Mouse (Mus musculus) embryonic facial prominence, embryonic 12.5 days (tissue): ENCODE measurements at regions not wholly inside any gene's neighbourhood (a gene's known extent, or its start where the extent isn't known, plus 50 kb on each side); places are given as distances from the start of the nearest gene placed in this dataset.

Experiments used
- ATAC-seq: fragments of 200-750 bp; cut with Nextera tagmentation; 2 replicates; pipeline ENCODE4 v1.8.0; 2017; ENCODE audit not compliant: insufficient number of reproducible peaks, insufficient read depth, low FRiP score, low TSS enrichment
- H3K27ac ChIP-seq: fragments of 300-500 bp; sonication (generic); 2 replicates; pipeline ENCODE4 v1.5.1; 2016; ENCODE audit warnings: mild to moderate bottlenecking
- H3K27me3 ChIP-seq: fragments of 300-500 bp; sonication (generic); 2 replicates; pipeline ENCODE4 v1.6.1; 2016; ENCODE audit warnings: mild to moderate bottlenecking, moderate library complexity
- H3K36me3 ChIP-seq: fragments of 300-500 bp; sonication (generic); 2 replicates; pipeline ENCODE4 v1.6.1; 2016; ENCODE audit warnings: mild to moderate bottlenecking
- H3K4me1 ChIP-seq: fragments of 300-500 bp; sonication (generic); 2 replicates; pipeline ENCODE4 v1.6.1; 2016
- H3K4me2 ChIP-seq: fragments of 300-500 bp; sonication (generic); replicated peaks from 2 replicates; pipeline ENCODE4 v1.6.1; 2016; ENCODE audit warnings: mild to moderate bottlenecking, moderate library complexity
- H3K4me3 ChIP-seq: fragments of 300-500 bp; sonication (generic); 2 replicates; pipeline ENCODE4 v1.5.1; 2016; ENCODE audit warnings: mild to moderate bottlenecking
- H3K9ac ChIP-seq: fragments of 300-500 bp; sonication (generic); 2 replicates; pipeline ENCODE4 v1.6.1; 2016; ENCODE audit warnings: mild to moderate bottlenecking, moderate library complexity
- H3K9me3 ChIP-seq: fragments of 300-500 bp; sonication (generic); 2 replicates; pipeline ENCODE4 v1.6.1; 2016; ENCODE audit warnings: mild to moderate bottlenecking, moderate library complexity
- WGBS: fragments of 180-500 bp; shearing (Covaris S2); methylation state at CpG from one replicate; pipeline ENCODE4 v1.1.7; 2016; 5-methylcytosine and 5-hydroxymethylcytosine counted together

DNA sequence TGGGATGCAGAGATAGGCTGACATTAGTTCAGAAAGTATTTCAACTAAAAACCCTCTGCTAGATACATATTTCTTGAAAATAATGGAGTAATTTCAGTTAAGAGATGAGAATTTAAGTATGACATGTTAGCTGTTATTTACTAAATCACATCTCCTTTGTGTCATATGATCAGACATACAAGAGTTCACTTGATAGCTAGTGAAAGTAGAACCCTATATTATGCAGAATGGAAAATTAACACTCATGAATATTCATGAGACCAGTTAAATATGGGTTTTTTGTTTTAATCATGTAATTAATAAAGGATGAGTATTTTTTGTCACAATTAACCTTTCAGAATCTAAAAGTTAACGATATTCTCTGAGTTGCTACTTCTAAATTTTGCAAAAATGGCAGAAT lies 1349.4 kb downstream of the Slc22a22 start:
- H3K27me3 ChIP-seq: no peaks in the 10 kb centered on the region
- no peak for ATAC-seq
- no peaks in the 10 kb centered on the region for H3K9me3 ChIP-seq
- no peaks in the 10 kb centered on the region for H3K4me1 ChIP-seq
- H3K9ac ChIP-seq: no peak overlapping the region
- no peak overlapping the region for H3K4me2 ChIP-seq
- no peak overlapping the region for H3K4me3 ChIP-seq
- H3K36me3 ChIP-seq: no peaks in the 10 kb centered on the region
- 87% methylated on average over 1 of the region's 1 CpGs for WGBS
- no peak overlapping the region for H3K27ac ChIP-seq

DNA sequence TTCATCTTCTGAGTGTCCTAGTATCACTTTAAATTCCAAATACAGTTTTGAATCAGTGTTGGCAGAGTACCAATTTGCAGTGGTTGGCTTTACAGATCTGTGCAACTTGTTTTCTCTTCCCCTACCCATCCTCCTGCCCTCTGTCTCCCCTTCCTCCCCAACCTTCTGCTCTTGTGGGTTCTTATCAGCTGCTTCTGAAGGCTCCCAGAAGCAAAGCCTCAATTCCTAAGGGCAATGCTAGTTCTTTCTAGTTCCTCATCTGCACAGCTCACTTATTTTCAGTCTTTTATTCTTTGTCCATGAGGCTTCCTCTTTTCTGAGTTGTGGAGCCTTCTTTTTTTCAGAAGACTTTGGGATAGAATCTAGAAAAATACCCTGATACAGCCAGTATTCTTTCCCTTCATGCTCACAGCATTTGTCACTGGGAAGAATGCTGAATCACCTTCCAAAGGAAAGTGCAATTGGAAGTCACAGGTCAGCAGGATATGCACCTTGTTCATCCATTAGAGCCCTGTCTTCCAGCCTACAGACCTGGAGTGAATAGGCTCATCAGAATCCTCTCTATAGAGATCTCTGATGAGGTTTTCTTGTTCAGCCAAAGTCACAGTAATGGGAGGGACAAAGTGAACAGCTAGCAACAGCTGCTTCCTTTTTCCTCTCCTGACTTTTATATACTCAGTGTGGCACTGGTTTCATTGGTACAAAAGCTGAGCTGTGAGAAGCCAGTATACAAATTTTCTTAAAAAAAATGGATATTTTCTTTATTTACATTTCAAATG lies 1357.9 kb downstream of the Slc22a22 start:
- Histone ChIP-seq H3K4me2 (no peak overlapping the region), H3K27me3 (no peaks in the 10 kb centered on the region), H3K4me1 (no peaks in the 10 kb centered on the region), H3K27ac (no peak overlapping the region), H3K4me3 (no peak overlapping the region), H3K9ac (no peak overlapping the region), H3K36me3 (no peaks in the 10 kb centered on the region), H3K9me3 (no peaks in the 10 kb centered on the region)
- no peak for ATAC-seq

DNA sequence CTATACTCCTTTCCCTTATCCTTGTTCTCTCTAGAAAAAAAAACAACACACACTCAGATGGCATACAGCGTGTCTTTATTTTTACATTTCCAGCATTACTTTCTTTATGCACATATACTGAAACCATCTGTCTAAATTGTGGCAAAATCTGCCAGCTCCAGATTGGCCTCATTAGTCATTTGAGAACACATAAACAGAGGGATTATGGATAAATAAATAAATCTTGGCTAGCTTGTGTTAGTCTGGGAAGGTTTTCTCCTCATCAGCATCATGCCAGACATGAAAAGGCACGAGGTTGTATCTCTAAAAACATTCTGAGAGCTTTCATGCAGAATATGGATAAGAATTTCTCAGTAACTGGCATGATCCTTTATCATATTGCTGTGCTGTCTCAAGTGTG lies 1369.1 kb downstream of the Slc22a22 start:
- H3K9ac ChIP-seq: no peak overlapping the region
- H3K36me3 ChIP-seq: no peaks in the 10 kb centered on the region
- no peaks in the 10 kb centered on the region for H3K27me3 ChIP-seq
- H3K9me3 ChIP-seq: no peaks in the 10 kb centered on the region
- ATAC-seq: no peak
- no peak overlapping the region for H3K4me3 ChIP-seq
- H3K27ac ChIP-seq: no peak overlapping the region
- 0 out of 2 replicates have a peak, but pooled peaks cover 5% of the 10 kb centered on the region for H3K4me1 ChIP-seq
- WGBS: 46% methylated on average over 2 of the region's 2 CpGs
- H3K4me2 ChIP-seq: no peak overlapping the region

DNA sequence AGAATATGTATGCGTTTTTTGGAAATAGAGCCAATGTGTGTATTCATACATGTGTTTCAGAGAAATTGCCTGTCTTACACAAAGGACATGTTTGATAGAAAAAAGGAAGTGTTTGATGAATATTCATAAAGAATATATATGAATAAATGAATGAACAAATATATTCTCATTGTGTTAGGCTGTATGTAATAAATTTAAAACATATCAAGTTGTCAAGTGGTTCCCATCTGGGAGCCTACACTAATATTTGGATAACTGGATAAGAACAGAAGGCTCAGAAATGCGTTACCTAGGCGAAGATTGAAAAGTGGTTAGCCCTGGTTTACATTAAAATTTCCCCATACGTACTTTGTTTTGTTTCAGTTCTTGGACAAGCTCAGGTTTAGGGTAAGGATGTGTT lies 1369.7 kb downstream of the Slc22a22 start:
- Histone ChIP-seq H3K9me3 (no peaks in the 10 kb centered on the region), H3K27me3 (no peaks in the 10 kb centered on the region), H3K9ac (no peak overlapping the region), H3K4me1 (0 out of 2 replicates have a peak, but pooled peaks cover 5% of the 10 kb centered on the region), H3K4me2 (no peak overlapping the region), H3K27ac (no peak overlapping the region), H3K36me3 (no peaks in the 10 kb centered on the region), H3K4me3 (no peak overlapping the region)
- ATAC-seq: no peak
- 50% methylated on average over 4 of the region's 4 CpGs for WGBS

DNA sequence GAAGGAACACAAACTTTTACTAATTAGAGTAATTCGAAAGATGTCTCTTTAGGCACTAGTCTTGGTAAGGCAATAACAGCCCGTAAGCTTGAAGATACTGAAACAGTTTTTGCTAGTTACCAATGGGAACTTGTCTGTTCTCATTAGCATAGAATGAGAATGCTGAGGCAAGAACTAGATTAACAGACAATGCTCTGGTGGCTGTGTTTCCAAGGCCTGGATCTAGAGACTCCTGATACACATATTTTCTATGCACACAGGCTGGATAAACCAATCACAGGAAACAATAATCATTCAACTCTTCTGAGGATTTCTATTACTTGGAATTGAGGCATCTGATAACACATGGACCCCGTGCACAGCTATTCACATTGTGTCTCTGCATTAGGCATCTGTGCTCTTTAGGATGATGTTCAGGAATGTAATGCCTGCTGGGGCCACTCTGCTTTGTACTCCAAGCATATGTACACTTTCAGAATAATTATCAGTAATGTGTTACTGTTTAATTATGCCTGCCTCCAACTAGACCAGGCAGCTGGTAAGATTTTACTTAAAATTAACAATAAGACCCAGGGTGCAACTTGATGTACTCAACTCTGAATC lies 1377.2 kb downstream of the Slc22a22 start:
- no peak for ATAC-seq
- no peaks in the 10 kb centered on the region for H3K4me1 ChIP-seq
- H3K27me3 ChIP-seq: no peaks in the 10 kb centered on the region
- no peaks in the 10 kb centered on the region for H3K36me3 ChIP-seq
- H3K9me3 ChIP-seq: no peaks in the 10 kb centered on the region
- no peak overlapping the region for H3K4me2 ChIP-seq
- no peak overlapping the region for H3K27ac ChIP-seq
- WGBS: 81% methylated on average over 3 of the region's 3 CpGs
- H3K4me3 ChIP-seq: no peak overlapping the region
- H3K9ac ChIP-seq: no peak overlapping the region

DNA sequence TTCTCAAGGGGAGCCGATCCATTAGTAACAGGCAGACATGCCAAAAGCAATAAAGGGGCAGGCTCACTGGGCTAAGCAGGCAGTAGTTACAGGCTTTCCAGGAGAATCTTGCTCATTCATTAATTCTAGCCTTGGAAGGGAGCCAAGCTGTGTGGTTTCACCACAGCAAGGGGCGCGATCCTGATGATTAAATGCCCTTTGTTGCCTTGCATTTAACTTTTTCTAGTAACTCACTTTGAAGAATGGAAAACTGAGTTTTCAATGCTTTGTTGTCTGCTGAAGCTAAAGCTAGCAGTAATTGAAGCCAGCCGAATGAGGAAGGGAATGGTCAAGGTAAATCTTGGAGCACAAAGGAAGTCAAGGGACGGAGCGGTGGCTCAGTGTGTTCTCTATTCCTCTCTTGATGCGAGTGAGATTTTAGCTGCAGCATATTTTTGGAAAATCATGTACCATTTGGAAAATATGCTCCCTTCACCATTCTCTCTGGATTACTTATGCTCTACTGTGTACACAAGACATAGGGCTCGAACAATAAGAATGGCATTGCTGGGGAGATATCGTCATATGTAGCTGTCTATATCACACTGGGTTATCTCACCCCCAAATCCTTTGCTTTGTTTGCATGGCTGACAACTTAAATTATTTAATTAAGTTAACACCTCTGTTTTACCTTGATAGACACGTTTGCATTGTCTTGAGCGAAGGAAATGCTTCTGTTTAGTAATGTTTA lies 1399.4 kb downstream of the Slc22a22 start:
- H3K4me1 ChIP-seq: peaks cover 13% of the 10 kb centered on the region
- H3K4me2 ChIP-seq: peak overlapping the region; percentile 19; the same call in 1 of the 2 replicates
- H3K36me3 ChIP-seq: no peaks in the 10 kb centered on the region
- no peak overlapping the region for H3K9ac ChIP-seq
- H3K27me3 ChIP-seq: no peaks in the 10 kb centered on the region
- H3K4me3 ChIP-seq: no peak overlapping the region
- no peaks in the 10 kb centered on the region for H3K9me3 ChIP-seq
- 41% methylated on average over 11 of the region's 11 CpGs for WGBS
- H3K27ac ChIP-seq: peak overlapping the region; percentile 72; the same call in 1 of the 2 replicates
- ATAC-seq: peak; percentile 75; the same call in 1 of the 2 replicates

DNA sequence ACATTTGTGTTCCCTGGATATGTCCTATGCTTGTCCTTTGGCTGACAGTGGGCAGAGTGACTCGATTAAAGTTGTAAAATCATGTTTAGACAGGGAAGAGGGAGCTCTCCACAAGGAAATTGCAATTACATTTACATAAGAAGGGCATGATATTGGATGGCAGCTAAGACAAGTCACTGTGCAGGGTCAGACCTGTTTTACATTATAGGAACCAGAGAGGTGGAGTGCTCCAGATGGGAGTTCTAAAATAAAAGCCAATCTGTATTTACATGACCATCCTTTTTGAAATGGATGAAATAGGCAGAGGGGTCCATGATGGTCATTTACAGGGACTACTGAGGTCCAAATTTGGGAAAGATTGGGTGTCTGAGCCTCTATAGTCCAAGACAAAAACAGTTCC lies 1400.3 kb downstream of the Slc22a22 start:
- ATAC-seq: peak; percentile 35; the same call in 1 of the 2 replicates
- peaks cover 13% of the 10 kb centered on the region for H3K4me1 ChIP-seq
- H3K36me3 ChIP-seq: no peaks in the 10 kb centered on the region
- H3K27me3 ChIP-seq: no peaks in the 10 kb centered on the region
- H3K9me3 ChIP-seq: no peaks in the 10 kb centered on the region
- H3K27ac ChIP-seq: peak overlapping the region; percentile 72
- WGBS: 13% methylated on average over 1 of the region's 1 CpGs
- H3K4me2 ChIP-seq: no peak overlapping the region
- no peak overlapping the region for H3K9ac ChIP-seq
- H3K4me3 ChIP-seq: no peak overlapping the region

DNA sequence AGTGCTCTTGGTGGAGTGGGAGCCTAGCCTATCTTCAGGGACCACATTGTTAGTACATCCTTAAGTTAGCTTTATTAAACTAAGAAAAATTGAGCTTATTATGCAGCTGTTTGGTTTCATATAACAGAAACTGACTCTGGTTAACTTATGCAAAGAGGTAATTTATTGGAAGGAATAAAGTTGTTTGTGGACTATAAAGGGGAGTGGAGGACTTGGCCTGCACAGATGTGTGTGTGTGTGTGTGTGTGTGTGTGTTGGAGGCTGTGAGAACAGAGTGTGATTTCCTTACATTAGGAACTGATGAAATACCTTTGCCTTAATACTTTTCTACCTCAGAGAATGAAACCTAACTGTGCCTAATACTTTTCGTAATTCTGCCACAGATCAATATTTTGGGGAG lies 1400.7 kb downstream of the Slc22a22 start:
- no peak for ATAC-seq
- WGBS: 69% methylated on average over 1 of the region's 1 CpGs
- no peak overlapping the region for H3K4me3 ChIP-seq
- no peak overlapping the region for H3K4me2 ChIP-seq
- H3K36me3 ChIP-seq: no peaks in the 10 kb centered on the region
- no peaks in the 10 kb centered on the region for H3K9me3 ChIP-seq
- H3K27me3 ChIP-seq: no peaks in the 10 kb centered on the region
- no peak overlapping the region for H3K9ac ChIP-seq
- peaks cover 13% of the 10 kb centered on the region for H3K4me1 ChIP-seq
- H3K27ac ChIP-seq: peak overlapping the region; percentile 72; the same call in 1 of the 2 replicates

DNA sequence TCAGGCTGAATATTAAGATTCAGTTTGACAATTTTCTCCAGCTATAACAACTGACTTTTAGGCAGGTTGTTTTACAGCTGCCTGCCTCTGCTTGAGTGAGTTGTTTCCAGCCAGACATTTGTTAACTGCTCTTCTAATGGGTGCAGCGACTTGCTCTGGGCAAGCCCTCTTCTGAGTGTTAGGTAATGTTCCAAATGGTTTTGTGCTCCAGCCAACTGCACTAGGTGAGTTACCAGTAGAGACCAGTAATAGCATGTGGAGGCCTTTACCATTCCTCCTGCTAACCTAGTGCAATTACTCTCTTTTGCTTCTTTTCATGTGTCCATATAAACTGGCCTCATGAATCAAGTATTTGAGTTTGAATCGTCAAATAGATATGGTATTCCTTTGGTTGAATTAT lies 1407.9 kb downstream of the Slc22a22 start:
- Histone ChIP-seq H3K27me3 (no peaks in the 10 kb centered on the region), H3K27ac (no peak overlapping the region), H3K4me2 (no peak overlapping the region), H3K36me3 (no peaks in the 10 kb centered on the region), H3K4me1 (no peaks in the 10 kb centered on the region; the same call in 1 of the 2 replicates), H3K9me3 (no peaks in the 10 kb centered on the region), H3K9ac (no peak overlapping the region), H3K4me3 (no peak overlapping the region)
- no peak for ATAC-seq
- 88% methylated on average over 2 of the region's 2 CpGs for WGBS

DNA sequence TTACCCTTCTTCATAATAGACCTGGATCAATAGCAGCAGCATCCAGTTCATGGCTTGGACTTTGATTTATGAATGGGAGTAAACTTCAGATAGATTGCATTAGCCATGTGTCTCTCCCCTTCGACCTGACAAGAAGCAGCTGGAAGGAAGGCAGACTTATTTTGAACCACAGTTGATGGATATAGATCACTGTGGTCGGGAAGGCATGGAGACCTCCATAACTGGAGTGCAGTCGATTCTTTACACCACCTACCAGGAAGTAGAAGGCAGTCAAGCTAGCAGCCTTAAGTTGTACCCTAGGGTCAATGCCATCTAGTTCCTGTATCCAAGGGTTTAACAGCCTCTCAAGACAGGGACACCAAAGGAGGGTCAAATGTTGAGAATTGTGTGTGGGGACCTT lies 1410.2 kb downstream of the Slc22a22 start:
- WGBS: 54% methylated on average over 3 of the region's 3 CpGs
- Histone ChIP-seq H3K27ac (no peak overlapping the region), H3K9me3 (no peaks in the 10 kb centered on the region), H3K4me1 (no peaks in the 10 kb centered on the region; the same call in 1 of the 2 replicates), H3K36me3 (no peaks in the 10 kb centered on the region), H3K4me3 (no peak overlapping the region), H3K4me2 (no peak overlapping the region), H3K9ac (no peak overlapping the region), H3K27me3 (no peaks in the 10 kb centered on the region)
- ATAC-seq: no peak

DNA sequence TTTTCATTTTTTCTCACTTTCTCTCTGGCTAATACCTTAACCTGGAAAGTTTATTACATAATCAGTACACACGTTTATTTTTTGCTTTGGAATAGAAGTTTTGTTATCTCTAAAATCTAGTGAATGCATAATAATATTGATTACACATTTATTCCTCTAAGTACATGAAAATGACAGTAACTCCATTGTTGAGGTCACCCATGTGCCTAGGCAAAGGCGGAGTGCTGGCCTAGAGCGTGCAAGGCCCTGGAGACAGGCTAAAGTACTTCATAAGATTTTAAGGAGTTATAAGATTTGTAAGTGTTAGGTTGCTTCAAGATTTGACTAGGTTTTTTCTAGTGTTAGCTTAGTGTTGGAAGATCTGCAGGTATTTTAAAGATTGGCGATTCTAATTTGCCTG lies 1410.9 kb downstream of the Slc22a22 start:
- no peaks in the 10 kb centered on the region for H3K27me3 ChIP-seq
- H3K9ac ChIP-seq: no peak overlapping the region
- no peak overlapping the region for H3K4me3 ChIP-seq
- H3K4me1 ChIP-seq: no peaks in the 10 kb centered on the region; the same call in 1 of the 2 replicates
- H3K4me2 ChIP-seq: no peak overlapping the region
- H3K9me3 ChIP-seq: no peaks in the 10 kb centered on the region
- ATAC-seq: no peak
- WGBS: 60% methylated on average over 4 of the region's 4 CpGs
- H3K36me3 ChIP-seq: no peaks in the 10 kb centered on the region
- no peak overlapping the region for H3K27ac ChIP-seq
